In genomic region chr16:5572780-5573179, GRCm38 (mm10) we compare ENCODE assay signal across 24 mouse cellular contexts.
DNase-seq lines count a peak whose midpoint lies in the region; ATAC-seq lines count a peak whose summit lies in the region.
"Had no signal": no experiment of that assay in that cellular context is flagged by ENCODE, and none has a peak within 500 bp of the region (broad histone marks: within the 10 kb centered on the region; RNA-seq: fewer than 3 reads in every experiment).

No protein-coding gene starts in this region.

- H3K4me3 ChIP-seq in neural tube, embryonic 11.5 days (ENCODE audit: low read depth, low read length), result no peak overlapping the region
- no peak overlapping the region for H3K4me3 ChIP-seq in forebrain, embryonic 15.5 days
- H3K4me3 ChIP-seq: erythroblast, embryonic 14.5 days; heart, embryonic 12.5 days; kidney, embryonic 15.5 days; limb, embryonic 12.5 days; liver, embryonic 13.5 days had no signal

- peak; percentile 41; the same call in 1 of the 2 replicates for ATAC-seq in neural tube, embryonic 11.5 days (ENCODE audit: insufficient read depth, low FRiP score, low TSS enrichment)
- ATAC-seq in forebrain, embryonic 15.5 days (replicated peaks), result peak; percentile 85
- ATAC-seq: CD4-positive, CD25-positive, alpha-beta regulatory T cell, adult 4 months; intestine, embryonic 16.5 days; Patski had no signal

- H3K4me1 ChIP-seq in neural tube, embryonic 11.5 days (ENCODE audit: control insufficient read depth, insufficient read depth, low read length), result peaks cover 6% of the 10 kb centered on the region; the same call in 1 of the 2 replicates
- peaks cover 38% of the 10 kb centered on the region for H3K4me1 ChIP-seq in forebrain, embryonic 15.5 days
- H3K4me1 ChIP-seq: heart, embryonic 12.5 days; kidney, embryonic 15.5 days; liver, embryonic 13.5 days had no signal

- no peak overlapping the region for H3K4me2 ChIP-seq in neural tube, embryonic 11.5 days (ENCODE audit: low read depth)
- no peak overlapping the region for H3K4me2 ChIP-seq in forebrain, embryonic 15.5 days (replicated peaks)
- H3K4me2 ChIP-seq: heart, embryonic 12.5 days; hindbrain, embryonic 14.5 days; kidney, embryonic 15.5 days; limb, embryonic 12.5 days; liver, embryonic 13.5 days; lung, embryonic 14.5 days had no signal

- no peaks in the 10 kb centered on the region for H3K36me3 ChIP-seq in neural tube, embryonic 11.5 days (ENCODE audit: control insufficient read depth, insufficient read depth, low read length)
- no peaks in the 10 kb centered on the region for H3K36me3 ChIP-seq in forebrain, embryonic 15.5 days
- H3K36me3 ChIP-seq: heart, embryonic 12.5 days; kidney, embryonic 15.5 days; limb, embryonic 12.5 days; liver, embryonic 13.5 days had no signal

- H3K9me3 ChIP-seq in neural tube, embryonic 11.5 days (ENCODE audit: control insufficient read depth, low read length), result no peaks in the 10 kb centered on the region
- H3K9me3 ChIP-seq in forebrain, embryonic 15.5 days, result no peaks in the 10 kb centered on the region
- H3K9me3 ChIP-seq: heart, embryonic 12.5 days; kidney, embryonic 15.5 days; limb, embryonic 12.5 days; liver, embryonic 13.5 days had no signal

- no peak overlapping the region for H3K27ac ChIP-seq in neural tube, embryonic 11.5 days (ENCODE audit: low read depth, low read length)
- H3K27ac ChIP-seq in forebrain, embryonic 15.5 days (replicated peaks), result peak overlapping the region; percentile 61
- H3K27ac ChIP-seq: hindbrain, embryonic 14.5 days; kidney, embryonic 15.5 days; limb, embryonic 12.5 days; liver, embryonic 13.5 days; stomach, postnatal 0 days had no signal

- peak; percentile 1 for DNase-seq in embryo, embryonic 9.5 days (ENCODE audit: extremely low spot score)
- DNase-seq in embryo, embryonic 10.5 days (ENCODE audit: low spot score), result no peak
- no peak for DNase-seq in neural tube, embryonic 11.5 days (ENCODE audit: low spot score)
- DNase-seq in neural tube, embryonic 10.5 days (ENCODE audit: extremely low spot score, low spot score), result no peak
- no peak for DNase-seq in urinary bladder, adult 18-20 months (ENCODE audit: low spot score in 2 of 2)
- no peak for DNase-seq in ovary, postnatal 36 days (ENCODE audit: low spot score)
- DNase-seq: adrenal gland, adult 8-10 months; heart, postnatal 14 days; kidney, postnatal 4 days; liver, embryonic 13.5 days; lung, embryonic 14.5 days; lung, postnatal 36 days; right cerebral cortex, postnatal 4 days; thymus, postnatal 14 days had no signal

- no peak overlapping the region for H3K9ac ChIP-seq in neural tube, embryonic 11.5 days (ENCODE audit: low read length)
- no peak overlapping the region for H3K9ac ChIP-seq in forebrain, embryonic 15.5 days (replicated peaks)
- H3K9ac ChIP-seq: heart, embryonic 12.5 days; hindbrain, embryonic 14.5 days; kidney, embryonic 15.5 days; limb, embryonic 12.5 days; liver, embryonic 13.5 days; lung, embryonic 14.5 days had no signal

- no peaks in the 10 kb centered on the region for H3K27me3 ChIP-seq in neural tube, embryonic 11.5 days (ENCODE audit: control insufficient read depth, insufficient read depth, low read length)
- no peaks in the 10 kb centered on the region for H3K27me3 ChIP-seq in forebrain, embryonic 15.5 days
- H3K27me3 ChIP-seq: heart, embryonic 12.5 days; kidney, embryonic 15.5 days; limb, embryonic 12.5 days; liver, embryonic 13.5 days; Patski had no signal
